Comparison of ENCODE assay signal across 15 mouse cellular contexts in genomic region chr5:92930557-92930956, GRCm38 (mm10).
A peak's percentile ranks its signal among the peaks of the same experiment; 100 is the strongest.
DNase-seq lines count a peak whose midpoint lies in the region; ATAC-seq and TF ChIP-seq lines count a peak whose summit lies in the region.
"Had no signal": no experiment of that assay in that cellular context is flagged by ENCODE, and none has a peak within 500 bp of the region (broad histone marks: within the 10 kb centered on the region; RNA-seq: fewer than 3 reads in every experiment).

No protein-coding gene starts in this region.

- ATAC-seq in heart, postnatal 0 days (ENCODE audit: insufficient read depth, low read depth): no peak
- ATAC-seq in lung, embryonic 15.5 days (ENCODE audit: borderline replicate concordance, extremely low read depth, low FRiP score, low TSS enrichment): peak; percentile 66; the same call in 1 of the 2 replicates
- ATAC-seq in embryonic facial prominence, embryonic 14.5 days (ENCODE audit: low read depth): no peak
- ATAC-seq: forebrain, embryonic 15.5 days; hindbrain, postnatal 0 days; liver, postnatal 0 days had no signal

- H3K27ac ChIP-seq in heart, postnatal 0 days (ENCODE audit: low read depth): peak overlapping the region; percentile 85
- H3K27ac ChIP-seq in lung, embryonic 15.5 days: peak overlapping the region; percentile 20; the same call in 1 of the 2 replicates
- no peak overlapping the region for H3K27ac ChIP-seq in embryonic facial prominence, embryonic 14.5 days (replicated peaks; ENCODE audit: low read depth, low read length)
- no peak overlapping the region for H3K27ac ChIP-seq in forebrain, embryonic 10.5 days
- H3K27ac ChIP-seq: forebrain, embryonic 15.5 days; hindbrain, postnatal 0 days had no signal

- no peak for TF ChIP-seq CTCF in heart, postnatal 0 days (IDR thresholded peaks at IDR 0.05; ENCODE audit: low read depth)

- H3K27me3 ChIP-seq in heart, postnatal 0 days (ENCODE audit: control insufficient read depth, insufficient read depth, low read length): no peaks in the 10 kb centered on the region
- H3K27me3 ChIP-seq in lung, embryonic 15.5 days: no peaks in the 10 kb centered on the region
- H3K27me3 ChIP-seq in embryonic facial prominence, embryonic 14.5 days (replicated peaks; ENCODE audit: control insufficient read depth, insufficient read depth, low read length): no peaks in the 10 kb centered on the region
- no peaks in the 10 kb centered on the region for H3K27me3 ChIP-seq in forebrain, embryonic 10.5 days (ENCODE audit: poor library complexity, severe bottlenecking)
- H3K27me3 ChIP-seq: forebrain, embryonic 15.5 days had no signal

- no peaks in the 10 kb centered on the region for H3K9me3 ChIP-seq in heart, postnatal 0 days (replicated peaks; ENCODE audit: control insufficient read depth, low read length)
- H3K9me3 ChIP-seq in lung, embryonic 15.5 days: no peaks in the 10 kb centered on the region
- H3K9me3 ChIP-seq in embryonic facial prominence, embryonic 14.5 days (ENCODE audit: control insufficient read depth, low read length): no peaks in the 10 kb centered on the region
- H3K9me3 ChIP-seq in forebrain, embryonic 10.5 days: no peaks in the 10 kb centered on the region
- H3K9me3 ChIP-seq: forebrain, embryonic 15.5 days had no signal

- no peak overlapping the region for H3K4me2 ChIP-seq in heart, postnatal 0 days (ENCODE audit: low read depth, low read length)
- H3K4me2 ChIP-seq in lung, embryonic 15.5 days: no peak overlapping the region
- no peak overlapping the region for H3K4me2 ChIP-seq in embryonic facial prominence, embryonic 14.5 days (ENCODE audit: low read depth, low read length)
- H3K4me2 ChIP-seq: forebrain, embryonic 15.5 days had no signal

- H3K4me3 ChIP-seq in heart, postnatal 0 days (ENCODE audit: low read depth, low read length): no peak overlapping the region
- H3K4me3 ChIP-seq in lung, embryonic 15.5 days: no peak overlapping the region
- H3K4me3 ChIP-seq in embryonic facial prominence, embryonic 14.5 days (ENCODE audit: low read depth, low read length): no peak overlapping the region
- no peak overlapping the region for H3K4me3 ChIP-seq in forebrain, embryonic 10.5 days
- H3K4me3 ChIP-seq: forebrain, embryonic 15.5 days had no signal

- no peak overlapping the region for H3K9ac ChIP-seq in heart, postnatal 0 days (replicated peaks; ENCODE audit: low read depth, low read length)
- no peak overlapping the region for H3K9ac ChIP-seq in lung, embryonic 15.5 days
- H3K9ac ChIP-seq in embryonic facial prominence, embryonic 14.5 days (ENCODE audit: low read depth, low read length): no peak overlapping the region
- H3K9ac ChIP-seq: forebrain, embryonic 15.5 days; liver, postnatal 0 days had no signal

- 59% methylated on average over 6 of the region's 6 CpGs for WGBS in heart, postnatal 0 days
- WGBS in lung, embryonic 15.5 days: 36% methylated on average over 6 of the region's 6 CpGs
- WGBS in embryonic facial prominence, embryonic 14.5 days: 53% methylated on average over 6 of the region's 6 CpGs
- 76% methylated on average over 6 of the region's 6 CpGs for WGBS in forebrain, embryonic 10.5 days

- DNase-seq in heart, postnatal 0 days (ENCODE audit: low spot score): no peak
- DNase-seq in heart, adult 11 months: no peak
- DNase-seq in lung, postnatal 25 days (ENCODE audit: low spot score): no peak
- peak; percentile 23 for DNase-seq in embryonic facial prominence, embryonic 14.5 days (ENCODE audit: low spot score)
- DNase-seq in kidney, postnatal 10 days: peak; percentile 40
- no peak for DNase-seq in forebrain, embryonic 10.5 days (ENCODE audit: extremely low spot score, low spot score)
- DNase-seq: adrenal gland, postnatal 25 days; cerebellum, adult 2 months; liver; liver, postnatal 0 days; spleen, adult 18-20 months; thymus, postnatal 4 days had no signal

- H3K4me1 ChIP-seq in heart, postnatal 0 days (ENCODE audit: control insufficient read depth, insufficient read depth): peaks cover 79% of the 10 kb centered on the region
- H3K4me1 ChIP-seq in lung, embryonic 15.5 days: peaks cover 45% of the 10 kb centered on the region
- 0 out of 2 replicates have a peak, but pooled peaks cover 10% of the 10 kb centered on the region for H3K4me1 ChIP-seq in embryonic facial prominence, embryonic 14.5 days (ENCODE audit: control insufficient read depth, insufficient read depth, low read length)
- H3K4me1 ChIP-seq in forebrain, embryonic 10.5 days: peaks cover 38% of the 10 kb centered on the region
- H3K4me1 ChIP-seq: forebrain, embryonic 15.5 days had no signal

- no peak for TF ChIP-seq EP300 in heart, postnatal 0 days (IDR thresholded peaks at IDR 0.05; ENCODE audit: low read depth)

- H3K36me3 ChIP-seq in heart, postnatal 0 days (replicated peaks; ENCODE audit: control insufficient read depth, insufficient read depth, low read length): 0 out of 2 replicates have a peak, but pooled peaks cover 5% of the 10 kb centered on the region
- no peaks in the 10 kb centered on the region for H3K36me3 ChIP-seq in lung, embryonic 15.5 days
- H3K36me3 ChIP-seq in embryonic facial prominence, embryonic 14.5 days (ENCODE audit: control insufficient read depth, insufficient read depth, low read length): no peaks in the 10 kb centered on the region
- peaks cover 76% of the 10 kb centered on the region for H3K36me3 ChIP-seq in forebrain, embryonic 10.5 days (replicated peaks)
- H3K36me3 ChIP-seq: forebrain, embryonic 15.5 days had no signal

Comparison
In these comparisons a context has a peak if more than half of its experiments do, and no peak if none do; other contexts are left out.
1. DNase-seq: peak in embryonic facial prominence, embryonic 14.5 days (single experiment) and kidney, postnatal 10 days (single experiment); none in heart, postnatal 0 days (single experiment), heart, adult 11 months (single experiment), lung, postnatal 25 days (single experiment) and forebrain, embryonic 10.5 days (single experiment).
2. H3K27ac ChIP-seq: peak in heart, postnatal 0 days (single experiment) and lung, embryonic 15.5 days (single experiment); none in embryonic facial prominence, embryonic 14.5 days (single experiment) and forebrain, embryonic 10.5 days (single experiment).